Mouse (Mus musculus) cortical plate, adult 2 months (tissue): ENCODE results near the gene Slc7a10.

Source experiments
- CTCF ChIP-seq: fragments of 200-500 bp; IDR thresholded peaks from 2 replicates; pipeline ENCODE4 v1.5.1; 2011; ENCODE audit warnings: mild to moderate bottlenecking, control low read depth, low read length; ENCODE audit not compliant: insufficient read depth; ENCODE audit errors: extremely low read depth
- POLR2A ChIP-seq: fragments of 200-500 bp; IDR thresholded peaks from 2 replicates; pipeline ENCODE4 v1.6.1; 2011; ENCODE audit warnings: mild to moderate bottlenecking, low read length, control low read depth; ENCODE audit not compliant: insufficient read depth; ENCODE audit errors: extremely low read depth

DNA sequence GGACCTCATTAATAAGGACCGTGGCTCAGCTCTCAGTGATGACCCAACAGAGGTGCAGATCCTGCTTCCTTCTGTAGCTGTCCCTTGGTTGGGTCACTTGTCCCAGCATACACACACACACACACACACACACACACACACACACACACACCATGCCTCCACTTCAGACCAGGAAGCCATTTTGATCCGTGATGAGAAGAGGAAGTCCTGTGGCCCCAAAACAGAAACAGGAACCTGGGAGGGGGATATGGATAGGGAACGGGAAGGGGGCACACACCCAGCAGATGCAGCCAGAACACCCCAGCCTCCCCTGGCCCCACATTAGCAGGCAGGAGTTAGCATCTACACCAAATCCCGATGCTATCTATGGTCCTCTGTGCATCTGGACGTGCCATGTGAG is 35.3 kb upstream of the Slc7a10 start:
- TF ChIP-seq CTCF (no peak), POLR2A (no peak)
